Mouse (Mus musculus) cortical plate, adult 2 months (tissue): ENCODE measurements around the gene Phldb2.

Experiments used
- CTCF ChIP-seq: fragments of 200-500 bp; IDR thresholded peaks from 2 replicates; pipeline ENCODE4 v1.5.1; 2011; ENCODE audit warnings: mild to moderate bottlenecking, control low read depth, low read length; ENCODE audit not compliant: insufficient read depth; ENCODE audit errors: extremely low read depth
- POLR2A ChIP-seq: fragments of 200-500 bp; IDR thresholded peaks from 2 replicates; pipeline ENCODE4 v1.6.1; 2011; ENCODE audit warnings: mild to moderate bottlenecking, low read length, control low read depth; ENCODE audit not compliant: insufficient read depth; ENCODE audit errors: extremely low read depth

DNA sequence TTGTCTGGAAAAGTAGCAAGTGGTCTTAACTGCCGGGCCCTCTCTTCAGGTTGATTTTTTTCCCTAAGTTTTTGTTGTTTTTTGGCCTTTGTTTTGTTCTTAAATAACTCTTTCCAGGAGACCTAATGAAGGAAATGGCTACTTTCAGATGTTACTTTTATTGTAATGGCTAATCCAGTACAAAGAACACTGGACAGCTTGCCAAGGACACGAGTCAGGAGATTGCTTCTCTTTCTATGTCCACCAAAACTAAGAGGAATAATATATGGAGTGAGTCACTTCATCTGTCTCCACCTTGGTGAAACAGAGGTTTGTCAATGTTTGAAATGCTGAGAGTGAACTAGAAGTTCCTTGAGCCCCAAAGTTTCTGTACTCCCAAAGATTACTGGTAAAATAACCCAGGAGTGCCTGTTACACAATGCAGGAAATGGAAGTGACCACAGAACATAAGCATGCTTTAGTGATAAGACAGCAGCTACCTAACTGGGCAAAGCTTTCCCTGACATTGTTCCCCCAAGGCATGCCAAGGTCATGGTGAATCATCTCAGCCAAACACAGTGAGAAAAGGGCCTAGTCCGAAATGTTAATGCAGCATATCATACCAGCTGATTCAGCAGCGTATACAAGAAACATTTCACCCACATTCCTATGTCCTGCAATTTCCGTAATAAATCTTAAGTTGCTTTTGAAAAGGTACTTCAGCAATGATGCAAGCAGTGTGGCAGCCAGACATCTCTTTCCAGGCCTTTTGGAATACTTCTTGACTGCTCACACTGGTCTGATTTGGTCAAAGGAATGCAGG, 115.7 kb downstream of the Phldb2 start:
- no peak for TF ChIP-seq CTCF
- no peak for TF ChIP-seq POLR2A
